Comparison of ENCODE assay signal across 8 mouse cellular contexts in the genomic region with DNA sequence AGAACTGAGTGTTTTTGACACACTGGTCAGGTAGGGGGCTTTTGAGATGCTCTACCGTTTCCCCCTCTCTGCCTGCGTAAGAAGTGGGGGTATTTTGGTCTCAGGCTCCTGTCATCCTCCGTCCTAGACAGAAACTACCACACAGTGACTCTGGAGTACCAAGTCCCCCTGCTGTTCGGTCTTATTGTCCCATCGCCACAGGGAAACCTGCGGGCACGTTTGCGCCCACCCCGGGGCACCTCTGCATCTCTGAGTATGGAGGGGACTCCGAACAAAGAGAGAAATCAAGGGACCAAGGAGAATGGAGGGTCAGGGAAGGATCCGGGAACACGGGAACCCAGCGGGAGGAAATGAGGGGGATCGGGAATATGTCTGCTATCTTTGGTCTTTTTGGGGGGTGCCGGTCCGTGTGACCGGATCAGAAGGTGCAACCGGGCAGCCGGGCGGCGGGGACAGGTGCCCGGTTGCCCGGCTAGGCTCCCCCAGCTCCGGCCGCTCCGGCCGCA. TPM values are rescaled to one million over a fixed set of nuclear protein-coding genes. Genes with fewer than 3 reads are reported as not detected.
DNase-seq lines count a peak whose midpoint lies in the region; ATAC-seq and TF ChIP-seq lines count a peak whose summit lies in the region.

No protein-coding gene starts in this region.

- peak overlapping the region; percentile 65 for H3K4me2 ChIP-seq in heart, postnatal 0 days (ENCODE audit: low read depth, low read length)
- peak overlapping the region; percentile 59 for H3K4me2 ChIP-seq in limb, embryonic 15.5 days
- peak overlapping the region; percentile 53 for H3K4me2 ChIP-seq in midbrain, embryonic 15.5 days

- H3K4me3 ChIP-seq in embryonic facial prominence, embryonic 10.5 days = peak overlapping the region; percentile 76
- peak overlapping the region; percentile 68 for H3K4me3 ChIP-seq in heart, postnatal 0 days (ENCODE audit: low read depth, low read length)
- peak overlapping the region; percentile 71 for H3K4me3 ChIP-seq in limb, embryonic 15.5 days
- H3K4me3 ChIP-seq in midbrain, embryonic 15.5 days = peak overlapping the region; percentile 75

- no peak for DNase-seq in cerebellum, adult 11 months
- no peak for DNase-seq in embryonic facial prominence, embryonic 10.5 days (ENCODE audit: low spot score)
- peak; percentile 65 for DNase-seq in heart, postnatal 0 days (ENCODE audit: low spot score)
- peak; percentile 63 to 70 for DNase-seq in thymus, postnatal 10 days (ENCODE audit: low spot score in 2 of 2)

- peaks cover 12% of the 10 kb centered on the region for H3K36me3 ChIP-seq in embryonic facial prominence, embryonic 10.5 days (replicated peaks)
- peaks cover 12% of the 10 kb centered on the region for H3K36me3 ChIP-seq in heart, postnatal 0 days (replicated peaks; ENCODE audit: control insufficient read depth, insufficient read depth, low read length)
- peaks cover 12% of the 10 kb centered on the region for H3K36me3 ChIP-seq in limb, embryonic 15.5 days
- H3K36me3 ChIP-seq in midbrain, embryonic 15.5 days (replicated peaks) = 0 out of 2 replicates have a peak, but pooled peaks cover 7% of the 10 kb centered on the region

- under 1% methylated on average over 27 of the region's 27 CpGs for WGBS in embryonic facial prominence, embryonic 10.5 days
- under 1% methylated on average over 27 of the region's 27 CpGs for WGBS in heart, postnatal 0 days
- under 1% methylated on average over 27 of the region's 27 CpGs for WGBS in limb, embryonic 15.5 days
- under 1% methylated on average over 27 of the region's 27 CpGs for WGBS in midbrain, embryonic 15.5 days

- TF ChIP-seq CTCF in heart, postnatal 0 days (IDR thresholded peaks at IDR 0.05; ENCODE audit: low read depth) = peak; percentile 57

- no peak; the same call in 1 of the 2 replicates for TF ChIP-seq EP300 in heart, postnatal 0 days (IDR thresholded peaks at IDR 0.05; ENCODE audit: low read depth)

- peak; percentile 38 for ATAC-seq in cerebellum, adult (ENCODE audit: insufficient number of reproducible peaks, low FRiP score, low TSS enrichment)
- peak; percentile 34 for ATAC-seq in CD4-positive, CD25-positive, alpha-beta regulatory T cell, adult 4 months
- ATAC-seq in heart, postnatal 0 days (ENCODE audit: insufficient read depth, low read depth) = peak; percentile 38
- peak; percentile 6; the same call in 1 of the 2 replicates for ATAC-seq in limb, embryonic 15.5 days (ENCODE audit: insufficient number of reproducible peaks, low FRiP score, low TSS enrichment, low read depth)
- peak; percentile 51 for ATAC-seq in midbrain, embryonic 15.5 days (replicated peaks)

- H3K27me3 ChIP-seq in embryonic facial prominence, embryonic 10.5 days (replicated peaks; ENCODE audit: low read depth, poor library complexity, severe bottlenecking) = no peaks in the 10 kb centered on the region
- 0 out of 2 replicates have a peak, but pooled peaks cover 3% of the 10 kb centered on the region for H3K27me3 ChIP-seq in heart, postnatal 0 days (ENCODE audit: control insufficient read depth, insufficient read depth, low read length)
- H3K27me3 ChIP-seq in limb, embryonic 15.5 days = no peaks in the 10 kb centered on the region
- no peaks in the 10 kb centered on the region for H3K27me3 ChIP-seq in midbrain, embryonic 15.5 days (replicated peaks)

- peak overlapping the region; percentile 99 for H3K27ac ChIP-seq in embryonic facial prominence, embryonic 10.5 days (replicated peaks)
- peak overlapping the region; percentile 99 for H3K27ac ChIP-seq in heart, postnatal 0 days (ENCODE audit: low read depth)
- H3K27ac ChIP-seq in limb, embryonic 15.5 days = peak overlapping the region; percentile 99
- peak overlapping the region; percentile 99 for H3K27ac ChIP-seq in midbrain, embryonic 15.5 days

- peak overlapping the region; percentile 83 for H3K9ac ChIP-seq in heart, postnatal 0 days (replicated peaks; ENCODE audit: low read depth, low read length)
- peak overlapping the region; percentile 72 for H3K9ac ChIP-seq in limb, embryonic 15.5 days
- H3K9ac ChIP-seq in midbrain, embryonic 15.5 days = peak overlapping the region; percentile 81

- H3K4me1 ChIP-seq in embryonic facial prominence, embryonic 10.5 days = peaks cover 17% of the 10 kb centered on the region
- H3K4me1 ChIP-seq in heart, postnatal 0 days (ENCODE audit: control insufficient read depth, insufficient read depth) = peaks cover 16% of the 10 kb centered on the region
- peaks cover 21% of the 10 kb centered on the region for H3K4me1 ChIP-seq in limb, embryonic 15.5 days
- H3K4me1 ChIP-seq in midbrain, embryonic 15.5 days = peaks cover 19% of the 10 kb centered on the region

- H3K9me3 ChIP-seq in embryonic facial prominence, embryonic 10.5 days = no peaks in the 10 kb centered on the region
- no peaks in the 10 kb centered on the region for H3K9me3 ChIP-seq in heart, postnatal 0 days (replicated peaks; ENCODE audit: control insufficient read depth, low read length)
- no peaks in the 10 kb centered on the region for H3K9me3 ChIP-seq in limb, embryonic 15.5 days
- no peaks in the 10 kb centered on the region for H3K9me3 ChIP-seq in midbrain, embryonic 15.5 days

RNA-seq across cellular contexts. Expression of gene Klf6, which starts 0.6 kb away (rescaled TPM):
- polyA plus RNA-seq in CD4-positive, CD25-positive, alpha-beta regulatory T cell, adult 4 months (2017; shearing (Covaris generic)) = 100 to 1,000 TPM; 158 to 263 TPM
- polyA plus RNA-seq in embryonic facial prominence, embryonic 10.5 days (2016; fragmentation: Nextera tagmentation; extraction: Ambion mirVana) = 39.5 and 43.2 TPM in 2 replicates
- total RNA-seq in heart, postnatal 0 days (2014; rRNA removed; ENCODE audit: low replicate concordance) = 65.3 and 92.1 TPM in 2 replicates
- polyA plus RNA-seq in heart, postnatal 0 days (2015; fragmentation: Nextera tagmentation; extraction: Ambion mirVana) = 54.6 and 59.6 TPM in 2 replicates
- 116 and 136 TPM in 2 replicates for polyA plus RNA-seq in limb, embryonic 15.5 days (2015; fragmentation: Nextera tagmentation; extraction: Ambion mirVana)
- polyA plus RNA-seq in midbrain, embryonic 15.5 days (2015; fragmentation: Nextera tagmentation; extraction: Ambion mirVana) = 104 TPM in 2 replicates

Comparison
In these comparisons a context has a peak if more than half of its experiments do, and no peak if none do; other contexts are left out.
1. DNase-seq: peak in heart, postnatal 0 days (single experiment) and thymus, postnatal 10 days (2 of 2); none in cerebellum, adult 11 months (single experiment) and embryonic facial prominence, embryonic 10.5 days (single experiment).
2. Peak in every context shown above with its lines, with median percentiles within 50 percentile points of each other: ATAC-seq, H3K27ac ChIP-seq, H3K4me3 ChIP-seq, H3K4me2 ChIP-seq and H3K9ac ChIP-seq.